Mouse (Mus musculus): ENCODE results near the gene Pold4.
"Not testable (repeated sequence)": the region's sequence is repeated elsewhere in the genome, so short reads cannot be mapped to it uniquely, and the experiment has no call there.

Gene Pold4

GRCm38 (mm10) chr19:4229451-4230076 lies 2.1 kb upstream of the Pold4 start:
- no peak for DNase-seq (ENCODE audit: low spot score)

- DNase-seq (ENCODE audit: low spot score), result peak; percentile 88
Measured at GRCm38 (mm10) chr19:4230415-4230814, 1.3 kb upstream of the Pold4 start.

DNA sequence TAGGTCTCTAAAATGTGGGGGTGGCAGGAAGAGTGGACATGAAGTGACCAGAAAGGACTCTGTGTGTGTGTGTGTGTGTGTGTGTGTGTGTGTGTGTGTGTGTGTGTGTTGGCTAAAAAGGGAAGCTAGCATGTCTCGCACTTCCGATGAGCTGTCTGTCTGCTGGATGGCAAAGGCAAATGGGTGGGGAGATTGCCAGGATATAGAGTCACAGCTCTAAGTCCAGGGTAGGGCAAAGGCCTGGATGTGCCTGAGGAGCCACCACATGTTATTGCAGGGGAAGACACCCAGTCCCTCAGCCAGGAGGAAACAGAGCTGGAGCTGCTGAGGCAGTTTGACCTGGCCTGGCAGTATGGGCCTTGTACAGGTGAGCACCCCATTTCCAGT lies 480 bp downstream of the Pold4 start:
- DNase-seq (ENCODE audit: low spot score), result peak; percentile 92

- no peak for DNase-seq (ENCODE audit: low spot score)
Measured at GRCm38 (mm10) chr19:4232651-4233050, 952 bp downstream of the Pold4 start.

DNA sequence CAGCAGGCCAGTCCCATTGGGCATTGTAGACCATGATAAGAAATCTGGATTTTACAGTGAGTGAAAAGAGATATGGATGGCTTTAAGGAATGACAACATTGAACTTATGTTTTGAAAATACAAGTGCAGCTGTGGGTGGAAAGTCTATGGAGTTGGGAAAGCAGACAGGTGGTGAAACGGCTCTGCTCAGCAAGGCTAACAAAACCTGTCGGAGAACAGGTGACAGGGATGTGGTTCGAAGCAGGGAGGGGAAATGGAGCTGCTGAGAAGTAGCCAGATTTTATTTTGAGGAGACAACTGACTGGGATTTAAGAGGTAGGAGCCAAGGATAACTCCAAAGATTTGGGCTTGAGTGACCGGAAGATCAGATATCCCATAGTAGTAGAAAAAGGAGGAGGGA lies 2.8 kb downstream of the Pold4 start:
- no peak for DNase-seq (ENCODE audit: low spot score)

- DNase-seq (ENCODE audit: low spot score), result no peak
Measured at GRCm38 (mm10) chr19:4240247-4240668, 8.6 kb downstream of the Pold4 start.

DNA sequence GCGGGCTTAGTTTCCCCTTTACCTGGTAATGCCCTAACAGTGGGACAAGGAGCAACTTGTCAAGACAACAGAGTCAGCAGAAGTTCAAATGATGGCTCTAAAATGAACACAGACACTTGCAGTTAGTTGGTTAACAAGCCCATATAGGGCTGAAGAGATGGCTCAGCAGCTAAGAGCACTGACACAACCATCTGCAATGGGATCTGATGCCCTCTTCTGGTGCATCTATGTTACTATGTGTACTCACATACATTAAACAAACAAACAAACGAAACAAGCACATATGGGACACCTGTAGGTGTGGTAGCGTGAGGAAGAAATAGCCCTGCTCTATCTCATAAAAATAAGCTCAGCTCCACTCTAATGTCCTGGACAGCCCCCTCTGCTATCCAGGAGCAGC lies 10.7 kb downstream of the Pold4 start:
- DNase-seq (ENCODE audit: low spot score), result no peak

DNA sequence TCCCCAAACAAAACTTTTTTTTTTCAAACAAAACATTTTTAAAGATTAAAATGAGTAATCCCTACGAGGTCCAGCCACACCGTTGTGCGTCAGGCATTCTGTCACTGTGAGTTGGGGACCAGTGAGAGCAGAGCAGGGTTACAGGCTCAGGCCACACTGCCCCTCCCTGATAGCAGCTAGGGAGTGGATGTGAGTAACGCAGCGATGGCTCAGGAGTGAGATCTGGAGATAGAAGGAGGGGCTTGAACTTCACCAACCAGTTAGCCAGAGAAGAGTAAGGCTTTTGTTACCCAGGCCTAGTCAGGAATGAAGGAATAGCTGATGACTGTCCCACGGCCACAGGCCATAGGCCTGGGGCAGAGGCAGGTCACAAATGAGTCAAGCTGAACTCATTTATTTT lies 13.1 kb downstream of the Pold4 start:
- DNase-seq (ENCODE audit: low spot score), result no peak

DNA sequence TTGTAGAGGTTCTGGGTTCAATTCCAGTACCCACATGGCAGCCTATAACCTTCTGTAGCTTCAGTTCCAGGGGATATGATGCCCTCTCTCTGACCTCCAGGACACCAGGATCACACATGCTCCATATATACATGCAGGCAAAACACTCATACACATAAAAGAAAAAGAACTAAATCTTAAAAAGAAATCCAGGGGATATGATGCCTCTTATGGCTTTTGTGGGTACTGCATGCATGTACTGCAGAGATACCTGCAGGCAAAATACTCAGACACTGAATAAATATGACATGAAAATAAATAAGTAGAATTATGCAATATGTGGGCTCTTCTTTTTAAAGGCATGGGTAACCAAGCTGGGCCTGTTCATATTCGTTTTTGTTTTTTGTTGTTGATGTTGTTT lies 15.3 kb downstream of the Pold4 start:
- no peak for DNase-seq (ENCODE audit: low spot score)

- not testable (repeated sequence) for DNase-seq (ENCODE audit: low spot score)
Measured at GRCm38 (mm10) chr19:4248683-4249082, 17.0 kb downstream of the Pold4 start.

DNA sequence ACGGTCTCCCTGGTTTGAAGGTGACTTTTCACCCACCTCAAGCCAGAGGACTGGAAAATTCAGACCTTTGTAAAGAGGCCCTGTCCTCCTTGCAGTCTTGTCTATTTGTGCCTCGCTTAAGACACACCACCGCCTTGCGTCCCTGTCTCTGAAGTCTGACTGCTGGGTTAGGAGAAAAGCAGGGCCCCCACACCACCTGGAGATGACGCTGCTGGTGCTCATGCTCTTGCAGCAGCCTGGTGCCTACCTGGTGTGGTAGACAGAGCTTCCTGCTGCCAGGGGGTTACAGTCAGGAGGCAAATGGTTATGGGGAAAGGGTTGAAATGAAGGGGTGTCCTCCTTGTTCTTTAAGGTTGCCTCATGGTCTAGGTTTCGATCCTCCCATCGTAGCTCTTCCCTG lies 22.5 kb downstream of the Pold4 start:
- no peak for DNase-seq (ENCODE audit: low spot score)

GRCm38 (mm10) chr19:4255583-4256162 lies 24.0 kb downstream of the Pold4 start:
- DNase-seq (ENCODE audit: low spot score), result no peak

- DNase-seq (ENCODE audit: low spot score), result peak; percentile 98
Measured at GRCm38 (mm10) chr19:4257216-4257896, 25.7 kb downstream of the Pold4 start.

DNA sequence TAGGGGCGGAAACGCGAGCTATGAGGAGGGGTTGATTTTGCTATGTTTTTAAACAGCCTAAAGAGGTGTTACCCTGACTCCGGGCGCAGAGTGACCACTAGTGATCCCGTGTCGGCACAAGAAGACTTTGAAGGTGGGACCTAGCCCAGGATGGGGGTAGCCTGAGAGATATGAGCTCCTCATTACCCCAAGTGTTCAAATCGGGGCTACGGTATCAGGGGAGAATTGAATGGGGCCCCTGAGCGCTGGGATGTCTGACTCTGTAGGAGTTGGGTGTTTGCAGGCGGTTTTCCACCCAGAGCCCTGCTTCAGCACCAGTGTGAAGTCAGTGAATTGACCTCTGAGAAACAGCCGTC lies 26.2 kb downstream of the Pold4 start:
- DNase-seq (ENCODE audit: low spot score), result no peak

DNA sequence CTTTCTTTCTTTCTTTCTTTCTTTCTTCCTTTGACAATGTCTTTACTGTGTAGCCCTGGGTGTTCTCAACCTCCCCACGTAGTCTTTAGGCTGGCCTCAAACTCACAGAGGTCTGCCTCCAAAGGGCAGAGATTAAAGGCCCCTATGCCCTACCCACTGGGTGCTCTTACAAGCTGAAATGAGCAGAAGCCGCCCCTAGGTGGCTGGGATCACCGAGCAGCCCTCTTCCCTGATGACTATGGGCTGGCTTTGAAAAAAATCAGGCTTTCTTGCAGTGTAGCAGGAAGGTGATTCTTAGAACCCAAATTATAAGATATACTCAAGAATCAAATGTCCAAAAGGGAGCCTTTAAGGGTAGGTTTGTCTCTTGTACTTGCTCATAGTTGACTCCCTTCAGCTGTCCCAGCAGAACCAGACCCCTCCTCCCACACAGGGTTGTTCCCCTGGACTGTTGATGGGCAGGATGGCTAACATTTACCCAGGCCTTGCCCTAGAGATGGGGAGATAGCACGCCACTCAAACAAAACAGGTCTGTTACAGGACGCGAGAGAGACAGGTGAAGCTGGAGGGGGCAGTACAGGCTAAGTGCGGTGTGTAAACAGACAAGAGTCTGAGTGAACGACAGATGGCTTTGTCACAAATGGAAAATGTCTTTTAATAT lies 29.5 kb downstream of the Pold4 start:
- peak; percentile 40 for DNase-seq (ENCODE audit: low spot score)

DNA sequence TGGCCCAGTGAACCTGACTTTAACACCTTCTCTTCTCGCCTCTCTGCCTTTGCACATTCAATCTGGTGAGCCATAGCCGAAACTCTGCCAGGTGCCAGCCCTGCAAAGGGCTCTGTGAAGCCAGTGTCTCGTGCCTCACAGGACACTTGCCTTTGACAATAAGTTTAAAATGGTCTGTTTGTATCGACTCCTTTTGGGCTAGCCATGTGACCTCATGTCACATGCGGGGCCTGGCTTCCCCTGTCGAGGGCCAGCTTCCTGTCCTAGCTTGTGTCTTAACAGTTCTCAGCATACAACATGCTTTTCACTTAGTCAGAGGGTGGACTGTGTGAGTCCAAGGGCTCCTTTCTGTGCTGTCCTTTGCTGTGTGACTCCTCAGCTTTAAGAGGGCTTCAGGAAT lies 31.1 kb downstream of the Pold4 start:
- no peak for DNase-seq (ENCODE audit: low spot score)

- DNase-seq (ENCODE audit: low spot score), result no peak
Measured at GRCm38 (mm10) chr19:4263702-4264101, 32.0 kb downstream of the Pold4 start.

GRCm38 (mm10) chr19:4264171-4264780 lies 32.6 kb downstream of the Pold4 start:
- DNase-seq (ENCODE audit: low spot score), result no peak

GRCm38 (mm10) chr19:4265956-4266355 lies 34.3 kb downstream of the Pold4 start:
- no peak for DNase-seq (ENCODE audit: low spot score)

GRCm38 (mm10) chr19:4268566-4269361 lies 37.1 kb downstream of the Pold4 start, which contains the start of gene Ssh3:
Gene Ssh3, minus strand, starts transcription at chr19:4269180.
- DNase-seq (ENCODE audit: low spot score), result peak; percentile 44

- no peak for DNase-seq (ENCODE audit: low spot score)
Measured at GRCm38 (mm10) chr19:4270187-4270586, 38.5 kb downstream of the Pold4 start.

GRCm38 (mm10) chr19:4270972-4271371 lies 39.3 kb downstream of the Pold4 start:
- DNase-seq (ENCODE audit: low spot score), result no peak
